Mouse (Mus musculus) ES-E14 (cell line): ENCODE measurements around the gene Exph5. TPM values are rescaled to one million over a fixed set of nuclear protein-coding genes. Genes with fewer than 3 reads are reported as not detected.

Source experiments
- DNase-seq: peaks from one replicate; pipeline ENCODE4 v3.0.0-alpha.2; 2013; ENCODE audit warnings: low read depth, low spot score
- H3K27ac ChIP-seq: 2 replicates; pipeline ENCODE4 v1.5.1; 2012; ENCODE audit warnings: low read depth, mild to moderate bottlenecking, low read length, moderate library complexity, mixed read lengths; ENCODE audit not compliant: poor library complexity, insufficient read depth, severe bottlenecking
- H3K36me3 ChIP-seq: 2 replicates; pipeline ENCODE4 v1.6.1; 2012; ENCODE audit warnings: mild to moderate bottlenecking, low read length, moderate library complexity, mixed read lengths; ENCODE audit not compliant: control insufficient read depth, poor library complexity, insufficient read depth, severe bottlenecking
- H3K4me1 ChIP-seq, 2 experiments: fragments of 150-350 bp in 1 of 2; sonication (generic) in 1 of 2; 2 replicates each; pipeline ENCODE4 v1.6.1; 2012; ENCODE audit warnings: low read length in 2 of 2, mild to moderate bottlenecking in 1 of 2, mixed read lengths in 1 of 2; ENCODE audit not compliant: control insufficient read depth in 2 of 2, insufficient read depth in 2 of 2, poor library complexity in 1 of 2
- H3K4me3 ChIP-seq, 2 experiments: fragments of 150-350 bp in 1 of 2; sonication (generic) in 1 of 2; 2 replicates each; pipeline ENCODE4 v1.5.1; 2012; ENCODE audit warnings: low read length in 2 of 2, low read depth in 1 of 2, mild to moderate bottlenecking in 1 of 2, mixed read lengths in 1 of 2; ENCODE audit not compliant: insufficient read depth in 1 of 2, poor library complexity in 1 of 2, severe bottlenecking in 1 of 2
- H3K9ac ChIP-seq: 2 replicates; pipeline ENCODE4 v1.6.1; 2012; ENCODE audit warnings: low read depth, mild to moderate bottlenecking, low read length, mixed read lengths; ENCODE audit not compliant: poor library complexity, insufficient read depth, severe bottlenecking
- H3K9me3 ChIP-seq: fragments of 150-350 bp; sonication (generic); 2 replicates; pipeline ENCODE4 v1.6.1; 2012; ENCODE audit warnings: low read depth, mild to moderate bottlenecking, low read length; ENCODE audit not compliant: control insufficient read depth, insufficient read depth
- CHD2 ChIP-seq: IDR thresholded peaks from 2 replicates; pipeline ENCODE4 v1.6.1; 2014; ENCODE audit warnings: mild to moderate bottlenecking, low read depth, low read length, inconsistent platforms
- HCFC1 ChIP-seq: IDR thresholded peaks from 2 replicates; pipeline ENCODE4 v1.6.1; 2012; ENCODE audit warnings: low read length, inconsistent platforms, borderline replicate concordance; ENCODE audit not compliant: insufficient read depth
- MAFK ChIP-seq: IDR thresholded peaks from 2 replicates; pipeline ENCODE4 v1.6.1; 2014; ENCODE audit warnings: mild to moderate bottlenecking, low read depth, low read length, inconsistent platforms; ENCODE audit not compliant: insufficient read depth
- ZC3H11A ChIP-seq: IDR thresholded peaks from 2 replicates; pipeline ENCODE4 v1.6.1; 2012; ENCODE audit warnings: low read depth, mild to moderate bottlenecking, inconsistent platforms, low read length, borderline replicate concordance
- ZNF384 ChIP-seq: IDR thresholded peaks from 2 replicates; pipeline ENCODE4 v1.6.1; 2012; ENCODE audit warnings: low read depth, low read length, inconsistent platforms
- in situ Hi-C, 2 experiments: fragments of 600-800 bp; cut with MboI; formaldehyde crosslinking; loops; one replicate each; pipeline ENCODE4 v1.15.1; 2025; ENCODE audit warnings: low sequenced_read_pairs in 2 of 2, inconsistent platforms in 1 of 2; ENCODE audit not compliant: unreplicated experiment in 2 of 2
- total RNA-seq: library from RNA; depleted of rRNA; stranded (reverse); fragments of 300-350 nt; gene quantifications from 2 replicates; pipeline ENCODE4 v1.2.3, GENCODE M21; 2012

Exph5 gene
- total RNA-seq, 1 experiment, result 0.27 TPM

GRCm38 (mm10) chr9:53268731-53269465, 32.6 kb upstream of the Exph5 start:
- Histone ChIP-seq H3K9me3 (no peaks in the 10 kb centered on the region), H3K4me3 (no peak overlapping the region), H3K36me3 (no peaks in the 10 kb centered on the region), H3K9ac (no peak overlapping the region), H3K27ac (no peak overlapping the region), H3K4me1 (peaks cover 0 to 8% of the 10 kb centered on the region in 2 experiments; a peak in 2 of 4 replicates)
- in situ Hi-C loops, result loop anchor here in 1 of 2 experiments (25.0 kb wide), 1 partner anchor 118 kb away; the partner anchor contains the start of gene Kdelc2
- DNase-seq, result no peak
- TF ChIP-seq CHD2 (no peak), MAFK (no peak), ZNF384 (no peak), ZC3H11A (no peak), HCFC1 (no peak)

GRCm38 (mm10) chr9:53269466-53269755, 32.1 kb upstream of the Exph5 start:
- no peak for TF ChIP-seq HCFC1
- no peak for TF ChIP-seq MAFK
- no peak for TF ChIP-seq ZNF384
- TF ChIP-seq ZC3H11A, result no peak
- no peak for TF ChIP-seq CHD2
- no peak for DNase-seq
- in situ Hi-C loops, result loop anchor here in 1 of 2 experiments (25.0 kb wide), 1 partner anchor 118 kb away; the partner anchor contains the start of gene Kdelc2
- H3K27ac ChIP-seq, result no peak overlapping the region
- H3K4me3 ChIP-seq, result no peak overlapping the region
- H3K9me3 ChIP-seq, result no peaks in the 10 kb centered on the region
- no peak overlapping the region for H3K9ac ChIP-seq
- peaks cover 0 to 7% of the 10 kb centered on the region in 2 experiments; a peak in 2 of 4 replicates for H3K4me1 ChIP-seq
- H3K36me3 ChIP-seq, result no peaks in the 10 kb centered on the region

- H3K4me3 ChIP-seq, result no peak overlapping the region
- no peak overlapping the region for H3K9ac ChIP-seq
- no peaks in the 10 kb centered on the region for H3K36me3 ChIP-seq
- peaks cover 0 to 2% of the 10 kb centered on the region in 2 experiments; a peak in 2 of 4 replicates for H3K4me1 ChIP-seq
- no peak overlapping the region for H3K27ac ChIP-seq
- H3K9me3 ChIP-seq, result no peaks in the 10 kb centered on the region
- TF ChIP-seq HCFC1, result no peak
- no peak for TF ChIP-seq ZC3H11A
- TF ChIP-seq ZNF384, result no peak
- no peak for TF ChIP-seq MAFK
- TF ChIP-seq CHD2, result no peak
- in situ Hi-C loops, result loop anchor here in 1 of 2 experiments (25.0 kb wide), 1 partner anchor 116 kb away; the partner anchor contains the start of gene Kdelc2
- no peak for DNase-seq
Observed at GRCm38 (mm10) chr9:53271281-53272022, 30.0 kb upstream of the Exph5 start.

GRCm38 (mm10) chr9:53272207-53272606, 29.3 kb upstream of the Exph5 start:
- H3K9ac ChIP-seq, result no peak overlapping the region
- in situ Hi-C loops, result loop anchor here in 1 of 2 experiments (25.0 kb wide), 1 partner anchor 115 kb away; the partner anchor contains the start of gene Kdelc2
- no peak overlapping the region for H3K27ac ChIP-seq
- no peak overlapping the region for H3K4me3 ChIP-seq
- H3K36me3 ChIP-seq, result no peaks in the 10 kb centered on the region
- H3K4me1 ChIP-seq, result peaks cover 0 to 2% of the 10 kb centered on the region in 2 experiments; a peak in 2 of 4 replicates
- no peak for TF ChIP-seq ZNF384
- no peak for TF ChIP-seq MAFK
- no peak for TF ChIP-seq ZC3H11A
- no peak for TF ChIP-seq CHD2
- no peak for TF ChIP-seq HCFC1
- no peaks in the 10 kb centered on the region for H3K9me3 ChIP-seq
- no peak for DNase-seq
